Mouse (Mus musculus) naive thymus-derived CD4-positive, alpha-beta T cell, adult 2 months (primary cell): ENCODE data around the gene Gm21891.
"Not testable (repeated sequence)": the region's sequence is repeated elsewhere in the genome, so short reads cannot be mapped to it uniquely, and the experiment has no call there.

Experiments used
- DNase-seq: peaks from one replicate; pipeline ENCODE4 v3.0.0-alpha.2; 2011; ENCODE audit warnings: low read depth

The Gm21891 gene

GRCm38 (mm10) chrY:13133392-13133791, at the start of gene Gm21891:
Gene Gm21891 (minus strand): TSS chrY:13133492.
- not testable (repeated sequence) for DNase-seq

- DNase-seq, result not testable (repeated sequence)
These were observed 28.4 kb upstream of the Gm21891 start, which contains the start of gene Gm21425 for GRCm38 (mm10) chrY:13161668-13162067. Gene Gm21425 (plus strand): TSS chrY:13161968.
